8 mouse cellular contexts compared by ENCODE assay signal in the genomic region with DNA sequence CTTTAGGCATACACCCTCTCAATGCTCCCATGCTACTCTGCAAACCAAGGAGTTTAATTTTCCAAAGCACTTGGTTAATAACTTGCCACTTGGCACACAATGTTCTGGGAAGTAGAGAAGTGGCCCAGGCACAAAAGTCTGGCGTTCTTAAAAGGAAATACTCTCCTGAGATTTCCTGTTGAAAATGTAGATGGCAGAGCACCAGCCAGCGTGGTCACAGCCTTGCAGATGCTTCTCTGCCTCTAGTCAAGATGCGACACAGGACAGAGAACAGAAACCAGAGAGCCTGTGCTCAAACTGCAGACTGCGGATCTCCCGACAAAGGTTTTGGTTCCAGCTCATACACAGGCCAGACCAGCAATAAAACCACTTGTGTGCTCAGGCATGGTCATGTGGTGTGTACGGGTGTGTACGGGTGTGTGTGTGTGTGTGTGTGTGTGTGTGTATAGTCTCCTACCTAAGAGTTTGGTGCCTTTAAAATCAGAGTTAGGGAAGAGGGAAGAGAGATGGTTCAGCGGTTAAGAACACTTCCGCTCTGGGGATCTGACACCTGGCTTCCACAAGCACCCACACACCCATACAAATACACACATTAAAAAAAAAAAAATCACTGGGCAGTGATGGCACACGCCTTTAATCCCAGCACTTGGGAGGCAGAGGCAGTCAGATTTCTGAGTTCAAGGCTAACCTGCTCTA. TPM values are rescaled to one million over a fixed set of nuclear protein-coding genes. Genes with fewer than 3 reads are reported as not detected.
DNase-seq lines count a peak whose midpoint lies in the region; ATAC-seq lines count a peak whose summit lies in the region.

No protein-coding gene starts in this region.

- H3K4me3 ChIP-seq in embryonic facial prominence, embryonic 12.5 days, result peak overlapping the region; percentile 74
- H3K4me3 ChIP-seq in intestine, embryonic 14.5 days (ENCODE audit: low read depth, low read length), result peak overlapping the region; percentile 69
- H3K4me3 ChIP-seq in midbrain, embryonic 10.5 days, result peak overlapping the region; percentile 72

- no peaks in the 10 kb centered on the region for H3K9me3 ChIP-seq in embryonic facial prominence, embryonic 12.5 days
- H3K9me3 ChIP-seq in intestine, embryonic 14.5 days (ENCODE audit: control insufficient read depth, low read length), result no peaks in the 10 kb centered on the region
- no peaks in the 10 kb centered on the region for H3K9me3 ChIP-seq in midbrain, embryonic 10.5 days (replicated peaks)

- 75% methylated on average over 10 of the region's 10 CpGs for WGBS in embryonic facial prominence, embryonic 12.5 days
- 71% methylated on average over 10 of the region's 10 CpGs for WGBS in intestine, embryonic 14.5 days
- 82% methylated on average over 10 of the region's 10 CpGs for WGBS in midbrain, embryonic 10.5 days

- H3K4me2 ChIP-seq in embryonic facial prominence, embryonic 12.5 days (replicated peaks), result peak overlapping the region; percentile 100
- H3K4me2 ChIP-seq in intestine, embryonic 14.5 days (ENCODE audit: low read length), result peak overlapping the region; percentile 86

- H3K36me3 ChIP-seq in embryonic facial prominence, embryonic 12.5 days, result no peaks in the 10 kb centered on the region
- H3K36me3 ChIP-seq in intestine, embryonic 14.5 days (ENCODE audit: control insufficient read depth, insufficient read depth, low read length), result no peaks in the 10 kb centered on the region; the same call in 1 of the 2 replicates
- H3K36me3 ChIP-seq in midbrain, embryonic 10.5 days, result peaks cover 9% of the 10 kb centered on the region

- H3K27ac ChIP-seq in embryonic facial prominence, embryonic 12.5 days, result peak overlapping the region; percentile 67; the same call in 1 of the 2 replicates
- peak overlapping the region; percentile 57; the same call in 1 of the 2 replicates for H3K27ac ChIP-seq in intestine, embryonic 14.5 days (ENCODE audit: low read depth)
- H3K27ac ChIP-seq in midbrain, embryonic 10.5 days (replicated peaks), result peak overlapping the region; percentile 76

- H3K4me1 ChIP-seq in embryonic facial prominence, embryonic 12.5 days, result peaks cover 29% of the 10 kb centered on the region
- peaks cover 18% of the 10 kb centered on the region for H3K4me1 ChIP-seq in intestine, embryonic 14.5 days (replicated peaks; ENCODE audit: control insufficient read depth, insufficient read depth, low read length)
- H3K4me1 ChIP-seq in midbrain, embryonic 10.5 days, result peaks cover 50% of the 10 kb centered on the region

- no peaks in the 10 kb centered on the region for H3K27me3 ChIP-seq in embryonic facial prominence, embryonic 12.5 days
- no peaks in the 10 kb centered on the region for H3K27me3 ChIP-seq in intestine, embryonic 14.5 days (replicated peaks; ENCODE audit: control insufficient read depth, insufficient read depth, low read length)
- peaks cover 8% of the 10 kb centered on the region for H3K27me3 ChIP-seq in midbrain, embryonic 10.5 days (ENCODE audit: low read depth, poor library complexity, severe bottlenecking)

- H3K9ac ChIP-seq in embryonic facial prominence, embryonic 12.5 days, result peak overlapping the region; percentile 67
- peak overlapping the region; percentile 41 for H3K9ac ChIP-seq in intestine, embryonic 14.5 days (ENCODE audit: low read length)

- ATAC-seq in embryonic facial prominence, embryonic 12.5 days (ENCODE audit: insufficient number of reproducible peaks, insufficient read depth, low FRiP score, low TSS enrichment), result no peak
- no peak for ATAC-seq in intestine, embryonic 14.5 days (replicated peaks; ENCODE audit: low FRiP score, low TSS enrichment, low read depth)

- DNase-seq in kidney, adult 8-10 months, result peak; percentile 52 to 61
- DNase-seq in kidney, postnatal 14 days, result no peak
- DNase-seq in intestine, embryonic 14.5 days (ENCODE audit: low spot score), result no peak
- DNase-seq in midbrain, embryonic 10.5 days (ENCODE audit: low spot score), result no peak
- no peak for DNase-seq in cerebellum, adult 11 months
- DNase-seq in cerebellum, adult 9-10 months, result no peak
- no peak for DNase-seq in embryo, embryonic 11 days

RNA-seq across cellular contexts. Expression of a gene that starts 0.7 kb away (rescaled TPM):
- polyA plus RNA-seq in embryonic facial prominence, embryonic 12.5 days (2016; fragmentation: Nextera tagmentation; extraction: Ambion mirVana), result 7.0 and 7.1 TPM in 2 replicates
- polyA plus RNA-seq in intestine, embryonic 14.5 days (2014; fragmentation: Nextera tagmentation; extraction: Ambion mirVana), result 4.7 and 5.9 TPM in 2 replicates
- 5.7 and 7.5 TPM in 2 replicates for polyA plus RNA-seq in midbrain, embryonic 10.5 days (2016; fragmentation: Nextera tagmentation; extraction: Ambion mirVana)

RNA-seq across cellular contexts. Expression of a gene that starts 6.3 kb away (rescaled TPM):
- 26.6 and 28.7 TPM in 2 replicates for polyA plus RNA-seq in embryonic facial prominence, embryonic 12.5 days (2016; fragmentation: Nextera tagmentation; extraction: Ambion mirVana)
- 22.4 and 23.1 TPM in 2 replicates for polyA plus RNA-seq in intestine, embryonic 14.5 days (2014; fragmentation: Nextera tagmentation; extraction: Ambion mirVana)
- polyA plus RNA-seq in midbrain, embryonic 10.5 days (2016; fragmentation: Nextera tagmentation; extraction: Ambion mirVana), result 10.2 and 10.6 TPM in 2 replicates

RNA-seq across cellular contexts. Expression of a gene that starts 15.8 kb away (rescaled TPM):
- polyA plus RNA-seq in embryonic facial prominence, embryonic 12.5 days (2016; fragmentation: Nextera tagmentation; extraction: Ambion mirVana), result 0.08 and 0.14 TPM in 2 replicates
- polyA plus RNA-seq in intestine, embryonic 14.5 days (2014; fragmentation: Nextera tagmentation; extraction: Ambion mirVana), result 6.8 and 8.4 TPM in 2 replicates
- not detected in 2 replicates for polyA plus RNA-seq in midbrain, embryonic 10.5 days (2016; fragmentation: Nextera tagmentation; extraction: Ambion mirVana)

RNA-seq across cellular contexts. Expression of a gene that starts 31.4 kb away (rescaled TPM):
- 74.2 and 76.5 TPM in 2 replicates for polyA plus RNA-seq in embryonic facial prominence, embryonic 12.5 days (2016; fragmentation: Nextera tagmentation; extraction: Ambion mirVana)
- polyA plus RNA-seq in intestine, embryonic 14.5 days (2014; fragmentation: Nextera tagmentation; extraction: Ambion mirVana), result 86.9 and 88.7 TPM in 2 replicates
- polyA plus RNA-seq in midbrain, embryonic 10.5 days (2016; fragmentation: Nextera tagmentation; extraction: Ambion mirVana), result 67.3 and 72.2 TPM in 2 replicates

RNA-seq across cellular contexts. Expression of a gene that starts 32.7 kb away (rescaled TPM):
- 224 and 237 TPM in 2 replicates for polyA plus RNA-seq in embryonic facial prominence, embryonic 12.5 days (2016; fragmentation: Nextera tagmentation; extraction: Ambion mirVana)
- 42.0 and 47.1 TPM in 2 replicates for polyA plus RNA-seq in intestine, embryonic 14.5 days (2014; fragmentation: Nextera tagmentation; extraction: Ambion mirVana)
- 69.6 and 70.2 TPM in 2 replicates for polyA plus RNA-seq in midbrain, embryonic 10.5 days (2016; fragmentation: Nextera tagmentation; extraction: Ambion mirVana)

Comparison
In these comparisons a context has a peak if more than half of its experiments do, and no peak if none do; other contexts are left out.
1. DNase-seq: peak in kidney, adult 8-10 months (2 of 2); none in kidney, postnatal 14 days (single experiment), intestine, embryonic 14.5 days (single experiment), midbrain, embryonic 10.5 days (single experiment), cerebellum, adult 11 months (single experiment), cerebellum, adult 9-10 months (single experiment) and embryo, embryonic 11 days (single experiment).
2. Peak in every context shown above with its lines, with median percentiles within 50 percentile points of each other: H3K27ac ChIP-seq and H3K4me3 ChIP-seq.